Mouse (Mus musculus) forebrain, embryonic 14.5 days (tissue): ENCODE results near the gene Akap13. TPM values are rescaled to one million over a fixed set of nuclear protein-coding genes. Genes with fewer than 3 reads are reported as not detected.
A peak's percentile ranks its signal among the peaks of the same experiment; 100 is the strongest.

Source experiments
- ATAC-seq: fragments of 200-750 bp; cut with Nextera tagmentation; 2 replicates; pipeline ENCODE4 v1.8.0; 2017; ENCODE audit warnings: mild to moderate bottlenecking, moderate library complexity
- DNase-seq: peaks from one replicate; pipeline ENCODE4 v3.0.0-alpha.2; 2015; ENCODE audit warnings: low spot score
- H3K27ac ChIP-seq: fragments of 300-500 bp; sonication (generic); 2 replicates; pipeline ENCODE4 v1.5.1; 2014; ENCODE audit warnings: low read depth, mild to moderate bottlenecking, control low read depth, low read length, moderate library complexity
- H3K27me3 ChIP-seq: fragments of 300-500 bp; sonication (generic); replicated peaks from 2 replicates; pipeline ENCODE4 v1.6.1; 2014; ENCODE audit warnings: low read length, control low read depth, mixed read lengths; ENCODE audit not compliant: control insufficient read depth, insufficient read depth
- H3K36me3 ChIP-seq: fragments of 300-500 bp; sonication (generic); 2 replicates; pipeline ENCODE4 v1.6.1; 2014; ENCODE audit warnings: low read length, control low read depth; ENCODE audit not compliant: control insufficient read depth, insufficient read depth
- H3K4me1 ChIP-seq: fragments of 300-500 bp; sonication (generic); 2 replicates; pipeline ENCODE4 v1.6.1; 2014; ENCODE audit warnings: antibody characterized with exemption, low read length, control low read depth; ENCODE audit not compliant: control insufficient read depth, insufficient read depth
- H3K4me2 ChIP-seq: fragments of 300-500 bp; sonication (generic); 2 replicates; pipeline ENCODE4 v1.6.1; 2014; ENCODE audit warnings: mild to moderate bottlenecking, control low read depth, low read length
- H3K4me3 ChIP-seq: fragments of 300-500 bp; sonication (generic); 2 replicates; pipeline ENCODE4 v1.5.1; 2014; ENCODE audit warnings: low read depth, low read length, control low read depth
- H3K9ac ChIP-seq: fragments of 300-500 bp; sonication (generic); 2 replicates; pipeline ENCODE4 v1.6.1; 2014; ENCODE audit warnings: mild to moderate bottlenecking, low read length, control low read depth, moderate library complexity
- H3K9me3 ChIP-seq: fragments of 300-500 bp; sonication (generic); replicated peaks from 2 replicates; pipeline ENCODE4 v1.6.1; 2016; ENCODE audit warnings: low read length, control low read depth, mixed read lengths; ENCODE audit not compliant: control insufficient read depth
- WGBS: fragments of 180-500 bp; shearing (Covaris S2); extraction: QIAGEN DNeasy Blood & Tissue Kit; methylation state at CpG from one replicate; pipeline ENCODE4 v1.1.7; 2014; 5-methylcytosine and 5-hydroxymethylcytosine counted together
- polyA plus RNA-seq: library from polyadenylated mRNA; unstranded; fragments of >200 nt; fragmentation: Nextera tagmentation; extraction: Ambion mirVana; gene quantifications from 2 replicates; pipeline ENCODE4 v1.2.1, GENCODE M21; 2014

Gene Akap13
- polyA plus RNA-seq, 1 experiment from 2014 or later: 9.8 TPM

DNA sequence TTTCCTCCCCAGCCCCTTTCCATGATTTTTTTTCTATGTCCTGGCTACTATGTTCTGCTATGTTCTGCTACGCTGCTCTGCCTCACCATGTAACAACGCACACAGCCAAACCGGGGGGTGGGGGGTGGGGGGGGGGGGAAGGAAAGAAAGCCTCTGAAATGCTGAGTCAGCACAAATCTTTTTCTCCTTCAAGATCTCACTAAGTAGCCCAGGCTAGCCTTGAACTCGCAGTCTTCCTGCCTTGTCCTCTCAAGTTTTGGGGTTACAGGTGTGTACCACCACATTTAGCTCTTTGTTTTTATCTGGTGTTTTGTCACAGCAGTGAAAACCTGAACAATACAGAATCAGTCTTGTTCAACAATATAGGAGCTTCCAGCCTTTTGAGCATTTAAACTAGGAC, 15.8 kb upstream of the Akap13 start:
- Histone ChIP-seq H3K9me3 (no peaks in the 10 kb centered on the region), H3K4me1 (no peaks in the 10 kb centered on the region), H3K27me3 (no peaks in the 10 kb centered on the region), H3K4me3 (no peak overlapping the region), H3K9ac (no peak overlapping the region), H3K27ac (no peak overlapping the region), H3K36me3 (no peaks in the 10 kb centered on the region), H3K4me2 (no peak overlapping the region)
- DNase-seq: no peak
- WGBS: 90% methylated on average over 4 of the region's 4 CpGs
- no peak for ATAC-seq

GRCm38 (mm10) chr7:75440241-75440640, 15.1 kb upstream of the Akap13 start:
- Histone ChIP-seq H3K9me3 (no peaks in the 10 kb centered on the region), H3K27me3 (no peaks in the 10 kb centered on the region), H3K4me2 (no peak overlapping the region), H3K4me3 (no peak overlapping the region), H3K27ac (no peak overlapping the region), H3K36me3 (no peaks in the 10 kb centered on the region), H3K4me1 (no peaks in the 10 kb centered on the region), H3K9ac (no peak overlapping the region)
- no peak for ATAC-seq
- no peak for DNase-seq
- 94% methylated on average over 2 of the region's 2 CpGs for WGBS

GRCm38 (mm10) chr7:75441947-75442346, 13.4 kb upstream of the Akap13 start:
- no peak for ATAC-seq
- Histone ChIP-seq H3K4me2 (no peak overlapping the region), H3K4me1 (no peaks in the 10 kb centered on the region), H3K36me3 (no peaks in the 10 kb centered on the region), H3K9me3 (no peaks in the 10 kb centered on the region), H3K4me3 (no peak overlapping the region), H3K27me3 (no peaks in the 10 kb centered on the region), H3K9ac (no peak overlapping the region), H3K27ac (no peak overlapping the region)
- WGBS: 90% methylated on average over 2 of the region's 2 CpGs
- no peak for DNase-seq

DNA sequence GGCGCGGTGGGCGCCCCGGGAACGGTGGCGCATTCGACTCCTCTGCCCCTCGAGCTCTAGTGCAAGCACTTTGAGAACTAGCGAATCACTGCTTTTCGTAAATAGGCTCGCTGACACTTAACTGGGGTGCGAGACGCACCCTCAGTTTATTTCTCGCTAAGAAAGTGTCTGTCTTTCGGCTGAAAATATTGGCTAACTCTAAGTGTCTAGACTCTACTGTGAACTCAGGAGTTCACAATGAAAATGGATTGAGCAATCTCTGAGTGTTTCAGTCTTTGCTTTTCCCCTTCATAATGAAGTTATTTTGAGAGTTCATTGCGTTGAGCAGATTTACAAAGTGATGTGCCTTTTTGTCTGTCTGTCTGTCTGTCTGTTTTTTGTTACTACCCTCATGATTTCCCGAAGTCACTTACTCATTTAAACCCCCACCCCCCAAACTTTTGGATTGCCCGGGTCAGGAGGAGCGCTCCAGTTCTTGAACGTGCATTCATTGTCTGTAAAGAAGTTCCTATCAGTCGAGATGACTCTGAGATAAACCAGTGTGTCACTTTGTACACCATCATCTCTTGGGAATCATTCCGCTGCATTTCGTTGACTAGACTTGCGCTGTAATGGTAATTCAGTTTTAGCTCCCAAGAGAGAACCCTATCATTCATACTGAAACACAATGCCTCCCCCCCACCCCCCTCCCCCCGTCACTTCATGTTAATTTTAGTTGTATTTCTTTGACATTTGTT, 986 bp downstream of the Akap13 start:
- Histone ChIP-seq H3K4me1 (peaks cover 6% of the 10 kb centered on the region; the same call in 1 of the 2 replicates), H3K9me3 (no peaks in the 10 kb centered on the region), H3K9ac (peak overlapping the region; percentile 83), H3K36me3 (no peaks in the 10 kb centered on the region), H3K27ac (peak overlapping the region; percentile 94), H3K4me2 (peak overlapping the region; percentile 83), H3K27me3 (0 out of 2 replicates have a peak, but pooled peaks cover 2% of the 10 kb centered on the region), H3K4me3 (peak overlapping the region; percentile 85)
- DNase-seq: peak; percentile 46
- ATAC-seq: no peak
- 1% methylated on average over 25 of the region's 25 CpGs for WGBS

- H3K4me3 ChIP-seq: no peak overlapping the region
- H3K27me3 ChIP-seq: no peaks in the 10 kb centered on the region
- 82% methylated on average over 1 of the region's 1 CpGs for WGBS
- ATAC-seq (no peak), DNase-seq (no peak)
- peaks cover 6% of the 10 kb centered on the region; the same call in 1 of the 2 replicates for H3K4me1 ChIP-seq
- no peak overlapping the region for H3K4me2 ChIP-seq
- no peak overlapping the region for H3K9ac ChIP-seq
- H3K27ac ChIP-seq: no peak overlapping the region
- H3K9me3 ChIP-seq: no peaks in the 10 kb centered on the region
- no peaks in the 10 kb centered on the region for H3K36me3 ChIP-seq
Observed at GRCm38 (mm10) chr7:75460290-75460689, 5.0 kb downstream of the Akap13 start.

DNA sequence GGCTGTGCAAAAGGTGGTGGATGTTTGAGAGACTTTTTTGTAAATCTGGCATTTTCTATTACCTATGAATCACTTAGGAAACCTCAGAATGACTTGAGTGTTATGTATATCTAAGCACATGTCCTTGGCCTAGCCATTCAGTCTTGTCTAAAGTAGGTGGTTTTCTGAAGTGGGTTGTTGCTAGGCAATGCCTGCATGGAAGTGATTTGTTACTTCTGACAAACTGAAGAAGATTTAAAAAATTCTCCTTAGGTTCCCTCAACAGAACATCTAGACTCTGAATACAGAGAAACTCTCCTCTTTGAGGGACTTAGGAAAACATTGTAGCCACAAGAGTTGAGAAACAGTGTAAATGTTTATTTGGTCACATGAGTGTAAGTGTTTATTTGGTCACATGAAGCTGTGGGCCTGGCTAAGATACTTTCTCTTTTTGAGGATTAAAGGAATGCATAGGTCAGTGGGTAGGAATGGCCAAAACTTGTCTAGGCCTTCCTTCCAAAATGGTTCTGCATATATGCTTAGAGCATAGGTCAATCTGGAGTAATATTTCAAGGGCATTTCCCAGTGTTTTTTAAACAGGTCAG, 8.3 kb downstream of the Akap13 start:
- Histone ChIP-seq H3K27ac (no peak overlapping the region), H3K4me2 (no peak overlapping the region), H3K9me3 (no peaks in the 10 kb centered on the region), H3K9ac (no peak overlapping the region), H3K27me3 (no peaks in the 10 kb centered on the region), H3K4me3 (no peak overlapping the region), H3K4me1 (no peaks in the 10 kb centered on the region), H3K36me3 (no peaks in the 10 kb centered on the region)
- DNase-seq (no peak), ATAC-seq (no peak)

GRCm38 (mm10) chr7:75467791-75468190, 12.5 kb downstream of the Akap13 start:
- no peak overlapping the region for H3K4me2 ChIP-seq
- DNase-seq (no peak), ATAC-seq (no peak)
- no peak overlapping the region for H3K27ac ChIP-seq
- H3K9ac ChIP-seq: no peak overlapping the region
- WGBS: 60% methylated on average over 7 of the region's 7 CpGs
- H3K4me1 ChIP-seq: no peaks in the 10 kb centered on the region
- no peaks in the 10 kb centered on the region for H3K36me3 ChIP-seq
- no peaks in the 10 kb centered on the region for H3K27me3 ChIP-seq
- no peaks in the 10 kb centered on the region for H3K9me3 ChIP-seq
- no peak overlapping the region for H3K4me3 ChIP-seq

- no peak for ATAC-seq
- Histone ChIP-seq H3K4me1 (no peaks in the 10 kb centered on the region), H3K27ac (no peak overlapping the region), H3K27me3 (no peaks in the 10 kb centered on the region), H3K9ac (no peak overlapping the region), H3K4me2 (no peak overlapping the region), H3K4me3 (no peak overlapping the region), H3K9me3 (no peaks in the 10 kb centered on the region), H3K36me3 (no peaks in the 10 kb centered on the region)
- 29% methylated on average over 7 of the region's 7 CpGs for WGBS
- no peak for DNase-seq
Observed at GRCm38 (mm10) chr7:75470318-75470925, 15.1 kb downstream of the Akap13 start.
